Comparison of ENCODE assay signal across 8 mouse cellular contexts in genomic region chr2:144369511-144369910, GRCm38 (mm10). TPM values are rescaled to one million over a fixed set of nuclear protein-coding genes. Genes with fewer than 3 reads are reported as not detected.
DNase-seq lines count a peak whose midpoint lies in the region; ATAC-seq and TF ChIP-seq lines count a peak whose summit lies in the region.

No protein-coding gene starts in this region.

- peak overlapping the region; percentile 92 for H3K9ac ChIP-seq in forebrain, embryonic 16.5 days (replicated peaks; ENCODE audit: low read depth, low read length)
- H3K9ac ChIP-seq in limb, embryonic 13.5 days = peak overlapping the region; percentile 91
- peak overlapping the region; percentile 87 for H3K9ac ChIP-seq in stomach, embryonic 16.5 days (ENCODE audit: low read length)

- peak; percentile 33 for DNase-seq in embryo, embryonic 9.5 days (ENCODE audit: extremely low spot score)
- no peak for DNase-seq in embryo, embryonic 10.5 days (ENCODE audit: low spot score)
- DNase-seq in G1E (ENCODE audit: low spot score) = no peak
- no peak for DNase-seq in adrenal gland, adult 8-10 months
- DNase-seq in thymus, postnatal 25 days = no peak

- peak overlapping the region; percentile 10; the same call in 1 of the 2 replicates for H3K27ac ChIP-seq in forebrain, embryonic 16.5 days (ENCODE audit: low read length)
- H3K27ac ChIP-seq in limb, embryonic 13.5 days = peak overlapping the region; percentile 88
- peak overlapping the region; percentile 94 for H3K27ac ChIP-seq in stomach, embryonic 16.5 days (ENCODE audit: low read length)

- TF ChIP-seq CTCF in G1E (IDR thresholded peaks at IDR 0.05; ENCODE audit: low read depth, low read length) = no peak

- H3K36me3 ChIP-seq in G1E (replicated peaks) = peaks cover 28% of the 10 kb centered on the region
- H3K36me3 ChIP-seq in forebrain, embryonic 16.5 days (ENCODE audit: control insufficient read depth, insufficient read depth) = peaks cover 9% of the 10 kb centered on the region
- peaks cover 16% of the 10 kb centered on the region for H3K36me3 ChIP-seq in limb, embryonic 13.5 days
- H3K36me3 ChIP-seq in stomach, embryonic 16.5 days (ENCODE audit: control insufficient read depth, insufficient read depth, low read length) = 0 out of 2 replicates have a peak, but pooled peaks cover 7% of the 10 kb centered on the region

- peak overlapping the region; percentile 83 for H3K4me3 ChIP-seq in G1E (ENCODE audit: low read depth, low read length)
- peak overlapping the region; percentile 88 for H3K4me3 ChIP-seq in forebrain, embryonic 16.5 days (replicated peaks; ENCODE audit: low read length)
- peak overlapping the region; percentile 74 for H3K4me3 ChIP-seq in limb, embryonic 13.5 days
- H3K4me3 ChIP-seq in stomach, embryonic 16.5 days (replicated peaks; ENCODE audit: low read length) = peak overlapping the region; percentile 68

- no peak for ATAC-seq in G1E (ENCODE audit: extremely low read depth, insufficient number of reproducible peaks, low FRiP score, poor library complexity, severe bottlenecking)
- ATAC-seq in forebrain, embryonic 16.5 days = peak; percentile 30
- peak; percentile 21; the same call in 1 of the 2 replicates for ATAC-seq in limb, embryonic 13.5 days (ENCODE audit: low FRiP score, low read depth)
- ATAC-seq in stomach, embryonic 16.5 days (ENCODE audit: insufficient read depth, low FRiP score) = no peak

- WGBS in forebrain, embryonic 16.5 days = 2% methylated on average over 12 of the region's 12 CpGs
- WGBS in limb, embryonic 13.5 days = 2% methylated on average over 12 of the region's 12 CpGs
- 2% methylated on average over 12 of the region's 12 CpGs for WGBS in stomach, embryonic 16.5 days

- peak overlapping the region; percentile 72 for H3K4me2 ChIP-seq in forebrain, embryonic 16.5 days (ENCODE audit: low read length)
- peak overlapping the region; percentile 80 for H3K4me2 ChIP-seq in limb, embryonic 13.5 days (replicated peaks)
- H3K4me2 ChIP-seq in stomach, embryonic 16.5 days (ENCODE audit: low read depth, low read length) = peak overlapping the region; percentile 69

- H3K4me1 ChIP-seq in G1E (ENCODE audit: insufficient read depth, low read depth, low read length) = peaks cover 23% of the 10 kb centered on the region
- H3K4me1 ChIP-seq in forebrain, embryonic 16.5 days (replicated peaks; ENCODE audit: control insufficient read depth, insufficient read depth, low read length) = peaks cover 11% of the 10 kb centered on the region
- H3K4me1 ChIP-seq in limb, embryonic 13.5 days = peaks cover 14% of the 10 kb centered on the region
- peaks cover 4% of the 10 kb centered on the region; the same call in 1 of the 2 replicates for H3K4me1 ChIP-seq in stomach, embryonic 16.5 days (ENCODE audit: control insufficient read depth, insufficient read depth, low read length)

- no peaks in the 10 kb centered on the region for H3K27me3 ChIP-seq in G1E (ENCODE audit: insufficient read depth, low read length)
- H3K27me3 ChIP-seq in forebrain, embryonic 16.5 days (replicated peaks; ENCODE audit: control insufficient read depth, insufficient read depth, low read length) = no peaks in the 10 kb centered on the region
- no peaks in the 10 kb centered on the region for H3K27me3 ChIP-seq in limb, embryonic 13.5 days
- no peaks in the 10 kb centered on the region for H3K27me3 ChIP-seq in stomach, embryonic 16.5 days (ENCODE audit: control insufficient read depth, insufficient read depth, low read length)

- H3K9me3 ChIP-seq in G1E (replicated peaks) = no peaks in the 10 kb centered on the region
- no peaks in the 10 kb centered on the region for H3K9me3 ChIP-seq in forebrain, embryonic 16.5 days (ENCODE audit: control insufficient read depth, low read length)
- no peaks in the 10 kb centered on the region for H3K9me3 ChIP-seq in limb, embryonic 13.5 days
- no peaks in the 10 kb centered on the region for H3K9me3 ChIP-seq in stomach, embryonic 16.5 days (replicated peaks; ENCODE audit: control insufficient read depth, low read length)

RNA-seq across cellular contexts. Expression of gene Pet117, which starts 0.7 kb away (rescaled TPM):
- total RNA-seq in G1E (2014; fragmentation: Nextera tagmentation) = 3.6 TPM in 1 of 2 replicates, not detected in the other
- not detected in 2 replicates for total RNA-seq in G1E (2017)
- 5.7 and 25.9 TPM in 2 replicates for polyA plus RNA-seq in G1E (2012)
- polyA plus RNA-seq in forebrain, embryonic 16.5 days (2015; fragmentation: Nextera tagmentation; extraction: Ambion mirVana) = 2.6 and 3.1 TPM in 2 replicates
- 5.7 TPM in 1 of 2 replicates, not detected in the other for polyA plus RNA-seq in limb, embryonic 13.5 days (2015; fragmentation: Nextera tagmentation; extraction: Ambion mirVana)
- 4.0 and 6.8 TPM in 2 replicates for polyA plus RNA-seq in stomach, embryonic 16.5 days (2015; fragmentation: Nextera tagmentation; extraction: Ambion mirVana)
- 10 to 100 TPM in 2 of 4 experiments, 1 to 10 TPM in 2; 7.0 to 12.5 (median 9.8) TPM for total RNA-seq in adrenal gland, adult 8-10 months (2022)

RNA-seq across cellular contexts. Expression of gene Kat14, which starts 0.7 kb away (rescaled TPM):
- 50.2 and 80.4 TPM in 2 replicates for total RNA-seq in G1E (2014; fragmentation: Nextera tagmentation)
- total RNA-seq in G1E (2017) = 20.7 and 24.5 TPM in 2 replicates
- polyA plus RNA-seq in G1E (2012) = 14.3 and 26.3 TPM in 2 replicates
- 28.3 and 29.2 TPM in 2 replicates for polyA plus RNA-seq in forebrain, embryonic 16.5 days (2015; fragmentation: Nextera tagmentation; extraction: Ambion mirVana)
- polyA plus RNA-seq in limb, embryonic 13.5 days (2015; fragmentation: Nextera tagmentation; extraction: Ambion mirVana) = 47.3 and 48.8 TPM in 2 replicates
- polyA plus RNA-seq in stomach, embryonic 16.5 days (2015; fragmentation: Nextera tagmentation; extraction: Ambion mirVana) = 34.6 and 36.9 TPM in 2 replicates
- total RNA-seq in adrenal gland, adult 8-10 months (2022) = 10 to 100 TPM; 26.2 to 34.0 (median 31.5) TPM

RNA-seq across cellular contexts. Expression of gene Ovol2, which starts 37.6 kb away (rescaled TPM):
- total RNA-seq in G1E (2014; fragmentation: Nextera tagmentation) (not detected in 2 replicates), G1E (2017) (0.05 and 0.06 TPM in 2 replicates)
- polyA plus RNA-seq in G1E (2012) = not detected in 2 replicates
- polyA plus RNA-seq in forebrain, embryonic 16.5 days (2015; fragmentation: Nextera tagmentation; extraction: Ambion mirVana) = not detected in 2 replicates
- 0.88 and 1.3 TPM in 2 replicates for polyA plus RNA-seq in limb, embryonic 13.5 days (2015; fragmentation: Nextera tagmentation; extraction: Ambion mirVana)
- polyA plus RNA-seq in stomach, embryonic 16.5 days (2015; fragmentation: Nextera tagmentation; extraction: Ambion mirVana) = 3.2 and 3.5 TPM in 2 replicates
- not detected for total RNA-seq in adrenal gland, adult 8-10 months (2022)

Comparison
In these comparisons a context has a peak if more than half of its experiments do, and no peak if none do; other contexts are left out.
1. ATAC-seq: peak in forebrain, embryonic 16.5 days (single experiment) and limb, embryonic 13.5 days (single experiment); none in G1E (single experiment) and stomach, embryonic 16.5 days (single experiment).
2. H3K27ac ChIP-seq: peak in every context shown above with its lines; median percentile 94 in stomach, embryonic 16.5 days; 88 in limb, embryonic 13.5 days; 10 in forebrain, embryonic 16.5 days.
3. Peak in every context shown above with its lines, with median percentiles within 50 percentile points of each other: H3K4me3 ChIP-seq, H3K4me2 ChIP-seq and H3K9ac ChIP-seq.